Comparison of ENCODE assay signal across 13 mouse cellular contexts in genomic region chr13:29109064-29109856, GRCm38 (mm10).
DNase-seq lines count a peak whose midpoint lies in the region; ATAC-seq lines count a peak whose summit lies in the region.
"Had no signal": no experiment of that assay in that cellular context is flagged by ENCODE, and none has a peak within 500 bp of the region (broad histone marks: within the 10 kb centered on the region; RNA-seq: fewer than 3 reads in every experiment).

No protein-coding gene starts in this region.

- H3K9ac ChIP-seq in forebrain, embryonic 13.5 days = no peak overlapping the region
- H3K9ac ChIP-seq in forebrain, embryonic 12.5 days = no peak overlapping the region
- H3K9ac ChIP-seq: neural tube, embryonic 13.5 days had no signal

- H3K4me2 ChIP-seq in forebrain, embryonic 13.5 days = no peak overlapping the region
- H3K4me2 ChIP-seq in forebrain, embryonic 12.5 days = no peak overlapping the region
- H3K4me2 ChIP-seq: neural tube, embryonic 13.5 days had no signal

- no peaks in the 10 kb centered on the region for H3K27me3 ChIP-seq in forebrain, embryonic 13.5 days
- H3K27me3 ChIP-seq in forebrain, embryonic 12.5 days = no peaks in the 10 kb centered on the region
- H3K27me3 ChIP-seq: neural tube, embryonic 13.5 days had no signal

- H3K4me1 ChIP-seq in forebrain, embryonic 13.5 days = no peaks in the 10 kb centered on the region
- H3K4me1 ChIP-seq in forebrain, embryonic 12.5 days = no peaks in the 10 kb centered on the region
- H3K4me1 ChIP-seq: heart, embryonic 10.5 days; neural tube, embryonic 13.5 days had no signal

- 77% methylated on average over 18 of the region's 18 CpGs for WGBS in forebrain, embryonic 13.5 days
- 81% methylated on average over 18 of the region's 18 CpGs for WGBS in forebrain, embryonic 12.5 days

- no peaks in the 10 kb centered on the region for H3K9me3 ChIP-seq in forebrain, embryonic 13.5 days (replicated peaks)
- no peaks in the 10 kb centered on the region for H3K9me3 ChIP-seq in forebrain, embryonic 12.5 days
- H3K9me3 ChIP-seq: heart, embryonic 10.5 days had no signal

- H3K36me3 ChIP-seq in forebrain, embryonic 13.5 days (ENCODE audit: poor library complexity, severe bottlenecking) = no peaks in the 10 kb centered on the region
- no peaks in the 10 kb centered on the region for H3K36me3 ChIP-seq in forebrain, embryonic 12.5 days (replicated peaks)
- H3K36me3 ChIP-seq: heart, embryonic 10.5 days; neural tube, embryonic 13.5 days had no signal

- no peak overlapping the region for H3K27ac ChIP-seq in forebrain, embryonic 13.5 days
- H3K27ac ChIP-seq in forebrain, embryonic 12.5 days = no peak overlapping the region
- H3K27ac ChIP-seq: heart, embryonic 10.5 days; neural tube, embryonic 13.5 days; stomach, postnatal 0 days had no signal

- DNase-seq in kidney, postnatal 10 days = peak; percentile 13
- DNase-seq in kidney, adult 11 months = no peak
- peak; percentile 9 for DNase-seq in cerebellum, adult 9-10 months
- peak; percentile 12 for DNase-seq in kidney, postnatal 14 days
- DNase-seq in ovary, adult 18-20 months (ENCODE audit: low spot score) = no peak
- DNase-seq in adrenal gland, adult 18-20 months (ENCODE audit: low spot score in 2 of 2) = no peak
- DNase-seq: right cerebral cortex, postnatal 4 days had no signal

- no peak overlapping the region for H3K4me3 ChIP-seq in forebrain, embryonic 13.5 days
- H3K4me3 ChIP-seq in forebrain, embryonic 12.5 days (replicated peaks) = no peak overlapping the region
- H3K4me3 ChIP-seq: heart, embryonic 10.5 days; neural tube, embryonic 13.5 days had no signal

- ATAC-seq in forebrain, embryonic 13.5 days = 0 out of 2 replicates have a peak, but pooled peaks have one; percentile 53
- ATAC-seq in forebrain, embryonic 12.5 days (ENCODE audit: low FRiP score) = no peak
- ATAC-seq: inflammation-experienced regulatory T-cells, adult 6 months had no signal

Comparison
In these comparisons a context has a peak if more than half of its experiments do, and no peak if none do; other contexts are left out.
1. DNase-seq: peak in kidney, postnatal 10 days (single experiment), cerebellum, adult 9-10 months (single experiment) and kidney, postnatal 14 days (single experiment); none in kidney, adult 11 months (single experiment), ovary, adult 18-20 months (single experiment) and adrenal gland, adult 18-20 months (0 of 2).